Mouse (Mus musculus): ENCODE measurements at regions not wholly inside any gene's neighbourhood (a gene's known extent, or its start where the extent isn't known, plus 50 kb on each side); places are given as distances from the start of the nearest gene placed in this dataset.

GRCm38 (mm10) chr5:69877100-69877499, 285.0 kb upstream of the Gnpda2 start:
- no peak for DNase-seq (ENCODE audit: low spot score)

GRCm38 (mm10) chr5:69863027-69863426, 270.9 kb upstream of the Gnpda2 start:
- DNase-seq (ENCODE audit: low spot score): no peak

GRCm38 (mm10) chr5:69844809-69845208, 252.7 kb upstream of the Gnpda2 start:
- DNase-seq (ENCODE audit: low spot score): no peak

GRCm38 (mm10) chr5:69837947-69838710, 246.0 kb upstream of the Gnpda2 start:
- no peak for DNase-seq (ENCODE audit: low spot score)

- no peak for DNase-seq (ENCODE audit: low spot score)
These were observed 244.2 kb upstream of the Gnpda2 start for GRCm38 (mm10) chr5:69836356-69836755.

- no peak for DNase-seq (ENCODE audit: low spot score)
These were observed 243.0 kb upstream of the Gnpda2 start for GRCm38 (mm10) chr5:69835162-69835561.

- DNase-seq (ENCODE audit: low spot score): no peak
These were observed 225.6 kb upstream of the Gnpda2 start for GRCm38 (mm10) chr5:69817778-69818177.

- DNase-seq (ENCODE audit: low spot score): peak; percentile 32
These were observed 224.9 kb upstream of the Gnpda2 start for GRCm38 (mm10) chr5:69817035-69817434.

- DNase-seq (ENCODE audit: low spot score): peak; percentile 37
These were observed 223.2 kb upstream of the Gnpda2 start for GRCm38 (mm10) chr5:69815356-69815755.

GRCm38 (mm10) chr5:69802612-69803011, 210.5 kb upstream of the Gnpda2 start:
- no peak for DNase-seq (ENCODE audit: low spot score)

GRCm38 (mm10) chr5:69802101-69802500, 210.0 kb upstream of the Gnpda2 start:
- DNase-seq (ENCODE audit: low spot score): no peak

GRCm38 (mm10) chr5:69795316-69795715, 203.2 kb upstream of the Gnpda2 start:
- no peak for DNase-seq (ENCODE audit: low spot score)

- no peak for DNase-seq (ENCODE audit: low spot score)
These were observed 202.5 kb upstream of the Gnpda2 start for GRCm38 (mm10) chr5:69794641-69795040.

GRCm38 (mm10) chr5:69756769-69757485, 164.8 kb upstream of the Gnpda2 start:
- no peak for DNase-seq (ENCODE audit: low spot score)

- DNase-seq (ENCODE audit: low spot score): no peak
These were observed 164.2 kb upstream of the Gnpda2 start for GRCm38 (mm10) chr5:69756360-69756759.

GRCm38 (mm10) chr5:69740511-69740910, 148.4 kb upstream of the Gnpda2 start:
- DNase-seq (ENCODE audit: low spot score): no peak

GRCm38 (mm10) chr5:69721351-69722006, 129.3 kb upstream of the Gnpda2 start:
- DNase-seq (ENCODE audit: low spot score): no peak

GRCm38 (mm10) chr5:69716087-69716486, 123.9 kb upstream of the Gnpda2 start:
- no peak for DNase-seq (ENCODE audit: low spot score)

GRCm38 (mm10) chr5:69707099-69707498, 115.0 kb upstream of the Gnpda2 start:
- peak; percentile 20 for DNase-seq (ENCODE audit: low spot score)

- DNase-seq (ENCODE audit: low spot score): no peak
These were observed 113.0 kb upstream of the Gnpda2 start for GRCm38 (mm10) chr5:69705168-69705532.

- peak; percentile 70 for DNase-seq (ENCODE audit: low spot score)
These were observed 112.4 kb upstream of the Gnpda2 start for GRCm38 (mm10) chr5:69704261-69705167.

- no peak for DNase-seq (ENCODE audit: low spot score)
These were observed 86.6 kb upstream of the Gnpda2 start for GRCm38 (mm10) chr5:69678770-69679169.
